Mouse (Mus musculus) neutrophil, adult 5-6 weeks (primary cell): ENCODE results near the gene Kansl1. TPM values are rescaled to one million over a fixed set of nuclear protein-coding genes. Genes with fewer than 3 reads are reported as not detected.
A peak's percentile ranks its signal among the peaks of the same experiment; 100 is the strongest.

Experiments used
- ATAC-seq: fragments of 151-379, 151-347 bp; 2 replicates; pipeline ENCODE4 v1.8.0; 2017; ENCODE audit warnings: mild to moderate bottlenecking, moderate TSS enrichment; ENCODE audit not compliant: insufficient number of reproducible peaks, poor library complexity, low FRiP score, severe bottlenecking; ENCODE audit errors: extremely low read depth
- total RNA-seq: library from RNA; stranded (forward); fragments of 200-1000 nt; gene quantifications from 2 replicates; pipeline ENCODE4 v1.2.3, GENCODE M21; 2017

Gene Kansl1
- total RNA-seq, 1 experiment from 2014 or later, result 71.3 TPM

DNA sequence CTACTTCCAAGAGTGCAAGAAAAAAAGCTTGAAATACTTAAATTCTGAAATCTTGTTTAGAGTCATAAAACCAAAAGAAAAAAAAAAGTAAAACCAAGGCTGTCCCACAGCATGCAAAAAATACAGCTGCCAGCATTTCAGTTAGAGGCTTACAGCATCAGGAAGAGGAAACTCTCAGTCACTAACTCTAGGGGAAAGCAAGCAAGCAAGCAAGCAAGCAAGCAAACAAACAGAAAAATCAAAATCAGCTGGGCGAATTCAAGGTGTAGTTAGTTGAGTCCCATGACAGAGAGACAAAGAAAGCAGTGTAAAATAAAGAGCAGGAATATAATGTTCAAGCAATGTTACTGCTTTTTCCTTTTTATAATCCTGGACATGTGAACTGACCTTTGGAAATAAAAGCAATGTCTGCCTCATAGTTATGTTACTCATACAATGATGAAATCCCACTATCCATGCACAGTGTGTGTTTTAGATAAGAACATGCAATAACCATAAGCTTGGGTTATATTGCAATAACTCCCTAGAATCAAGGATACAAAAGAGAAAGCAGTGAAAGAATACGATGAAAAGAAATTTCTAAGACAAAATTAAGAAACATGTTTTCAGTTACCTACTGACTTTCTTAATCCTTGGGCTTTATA, 85.4 kb downstream of the Kansl1 start:
- no peak for ATAC-seq

DNA sequence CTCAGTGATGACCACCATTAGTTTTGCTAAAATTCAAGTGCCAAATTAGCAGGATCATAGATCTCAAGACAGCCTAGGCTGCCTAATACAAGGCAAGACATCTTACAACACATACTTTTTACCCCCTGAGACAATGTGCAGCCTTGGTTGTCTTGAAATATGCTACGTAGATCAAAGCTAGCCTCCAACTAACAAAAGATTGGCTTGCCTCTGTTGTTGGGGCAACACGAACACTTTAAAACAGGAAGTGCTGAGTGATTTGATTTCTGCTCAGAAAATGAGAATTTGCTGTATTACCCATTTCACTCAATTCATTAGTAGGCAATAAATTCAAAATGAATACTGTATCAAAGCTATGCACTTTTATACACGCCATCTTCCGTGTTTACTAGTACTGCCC, 86.8 kb downstream of the Kansl1 start:
- no peak for ATAC-seq

DNA sequence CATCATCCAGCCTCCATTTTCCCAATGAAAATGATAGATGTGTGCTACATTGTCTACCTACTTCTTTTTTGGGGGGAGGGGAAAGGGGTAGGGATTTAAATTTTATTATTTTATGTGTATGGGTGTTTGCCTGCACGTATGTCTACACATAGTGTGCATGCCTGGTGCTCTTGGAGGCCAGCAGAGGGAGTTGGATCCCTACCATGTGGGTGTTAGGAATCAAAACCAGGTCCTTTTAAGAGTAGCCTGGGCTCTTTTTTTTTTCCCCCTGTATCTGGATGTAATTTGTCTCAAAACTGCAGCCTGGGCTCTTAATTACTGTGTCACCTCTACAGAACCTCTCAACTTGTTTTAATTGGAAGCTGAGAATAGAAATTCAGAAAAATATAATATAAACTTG, 89.0 kb downstream of the Kansl1 start:
- ATAC-seq, result 0 out of 2 replicates have a peak, but pooled peaks have one; percentile 30

DNA sequence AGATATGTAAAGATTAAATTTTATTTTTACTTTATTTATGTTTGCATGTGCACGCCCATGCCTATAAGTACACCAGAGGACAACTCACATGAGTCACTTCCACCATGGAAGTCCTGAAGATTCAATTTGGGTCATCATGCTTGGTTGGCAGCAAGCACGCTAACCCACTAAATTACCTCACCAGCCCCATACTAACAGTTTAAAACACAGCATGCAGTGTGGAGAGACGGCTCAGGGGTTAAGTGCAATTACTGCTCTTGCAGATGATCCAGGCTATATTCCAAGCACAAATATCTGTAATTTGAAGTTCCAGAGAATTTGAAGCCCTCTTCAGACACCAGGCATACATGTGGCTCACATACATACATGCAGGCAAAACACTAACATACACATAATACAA, 92.4 kb downstream of the Kansl1 start:
- ATAC-seq, result no peak

DNA sequence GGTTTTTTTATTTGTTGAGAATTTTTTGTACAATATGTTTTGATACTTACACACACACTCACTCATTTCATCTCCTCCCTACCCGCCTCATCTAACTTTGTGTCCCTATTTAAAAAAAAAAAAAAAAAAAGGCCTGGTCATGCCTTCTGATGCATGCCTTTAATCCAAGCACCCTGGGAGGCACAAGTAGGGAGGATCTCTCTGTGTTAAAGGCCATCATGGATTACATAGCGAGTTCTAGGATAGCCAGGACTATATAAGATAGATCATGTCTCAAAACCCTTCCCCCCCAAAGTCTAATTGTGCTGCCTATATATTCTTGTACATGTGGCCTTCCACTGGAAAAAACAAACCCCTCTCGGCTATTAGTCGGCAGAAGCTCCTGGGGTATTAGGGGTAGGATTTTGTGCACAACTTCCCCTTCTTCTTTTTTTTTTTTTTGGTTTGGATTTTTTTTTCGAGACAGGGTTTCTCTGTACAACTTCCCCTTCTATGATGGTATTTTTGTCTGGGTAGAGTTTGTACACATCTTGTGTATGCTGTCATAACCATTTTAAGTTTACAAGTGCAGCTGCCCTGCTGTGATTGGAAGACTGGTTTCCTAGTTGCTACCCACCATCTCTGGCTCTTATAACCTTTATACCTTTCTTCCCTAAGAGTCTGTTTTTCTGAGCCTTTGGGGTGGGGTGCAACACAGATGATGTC, 101.0 kb downstream of the Kansl1 start:
- peak; percentile 75 for ATAC-seq

DNA sequence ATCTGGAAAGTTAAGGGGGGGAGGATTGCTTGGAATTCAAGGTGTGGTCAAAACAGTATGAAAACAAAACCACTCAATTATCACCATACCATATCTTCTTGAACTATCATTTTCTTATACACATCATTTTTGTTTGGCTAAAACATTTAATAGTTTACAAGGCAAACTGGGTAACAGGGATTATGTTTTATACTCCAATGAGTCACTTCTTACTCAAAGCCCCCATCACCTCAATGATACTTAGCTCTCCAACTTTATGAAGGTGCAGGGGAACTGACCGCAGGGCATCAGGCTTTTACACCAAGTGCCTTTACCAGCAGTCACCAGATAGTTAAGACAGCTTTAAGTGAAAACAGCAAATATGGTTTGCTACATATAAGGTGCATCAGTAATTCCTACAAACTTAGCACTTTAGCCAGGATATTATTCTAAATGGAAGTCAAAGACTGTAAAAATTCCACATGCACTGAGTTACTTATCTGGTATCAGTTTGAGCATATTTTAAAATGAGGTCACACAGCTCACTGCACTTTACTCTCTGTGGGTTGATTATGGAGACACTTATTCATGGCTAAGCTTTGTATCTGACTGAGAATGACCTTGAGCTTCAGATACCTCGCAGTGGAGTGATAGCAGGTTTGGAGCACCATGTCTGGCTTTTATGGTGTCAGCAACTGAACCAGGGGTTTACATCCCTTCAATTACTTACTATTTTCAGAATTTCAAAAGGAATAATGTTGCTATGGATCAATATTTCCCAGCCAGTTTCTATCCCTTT, 104.6 kb downstream of the Kansl1 start:
- no peak for ATAC-seq

DNA sequence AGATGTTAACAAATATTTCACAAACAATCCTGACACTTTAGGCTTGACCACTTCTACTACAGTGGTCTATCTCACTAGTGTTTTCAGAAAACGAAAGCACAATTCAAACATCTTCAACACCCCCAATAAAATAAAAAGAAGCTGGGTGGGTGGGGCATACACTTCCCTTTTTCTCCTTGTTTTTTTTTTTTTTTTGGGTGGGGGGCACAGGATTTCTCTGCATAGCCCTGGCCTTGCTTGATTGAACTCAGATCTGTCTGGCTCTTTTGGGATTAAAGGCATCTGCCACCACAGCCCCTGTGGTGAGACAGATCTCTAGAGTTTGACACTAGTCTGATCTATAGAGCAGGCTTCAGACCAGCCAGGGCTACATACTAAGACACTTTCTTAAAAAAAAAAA, 106.0 kb downstream of the Kansl1 start:
- ATAC-seq, result no peak

DNA sequence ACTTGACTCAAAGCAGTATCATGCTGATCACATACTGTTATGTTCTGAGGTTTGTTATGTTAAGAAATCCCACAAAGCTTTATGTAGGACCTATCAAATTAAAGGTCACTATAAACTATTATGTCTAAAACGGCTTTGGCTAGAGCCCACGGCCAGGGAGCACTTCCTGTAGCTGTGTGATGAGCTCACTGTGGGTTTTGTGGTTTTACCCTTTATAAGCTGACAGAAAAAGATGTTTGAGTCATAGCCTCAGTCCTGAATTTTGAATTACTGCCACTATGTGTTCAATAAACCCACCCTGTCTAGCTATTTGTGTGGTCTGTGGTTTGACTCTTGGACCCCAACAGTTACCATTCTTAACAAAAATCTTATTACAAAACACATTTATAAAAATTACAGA, 106.9 kb downstream of the Kansl1 start:
- ATAC-seq, result peak; percentile 72

DNA sequence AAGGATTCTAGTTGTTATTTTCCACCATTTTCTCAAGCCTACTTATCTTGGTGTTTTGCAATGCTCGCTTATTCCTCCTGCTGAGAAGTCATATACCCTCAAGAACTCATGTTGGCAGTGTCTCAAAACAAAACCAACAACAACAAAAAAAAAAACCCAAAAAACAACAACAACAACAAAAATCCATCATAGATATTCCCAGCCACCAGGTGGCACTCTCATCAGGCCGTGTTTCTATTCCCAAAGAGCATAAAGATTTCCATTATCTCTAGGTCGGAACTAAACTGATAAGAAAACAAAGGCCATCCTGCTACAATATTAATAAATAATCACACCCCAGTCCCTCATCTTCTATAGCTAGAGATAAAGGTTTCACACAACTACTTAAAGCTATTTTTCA, 121.7 kb downstream of the Kansl1 start:
- ATAC-seq, result no peak

DNA sequence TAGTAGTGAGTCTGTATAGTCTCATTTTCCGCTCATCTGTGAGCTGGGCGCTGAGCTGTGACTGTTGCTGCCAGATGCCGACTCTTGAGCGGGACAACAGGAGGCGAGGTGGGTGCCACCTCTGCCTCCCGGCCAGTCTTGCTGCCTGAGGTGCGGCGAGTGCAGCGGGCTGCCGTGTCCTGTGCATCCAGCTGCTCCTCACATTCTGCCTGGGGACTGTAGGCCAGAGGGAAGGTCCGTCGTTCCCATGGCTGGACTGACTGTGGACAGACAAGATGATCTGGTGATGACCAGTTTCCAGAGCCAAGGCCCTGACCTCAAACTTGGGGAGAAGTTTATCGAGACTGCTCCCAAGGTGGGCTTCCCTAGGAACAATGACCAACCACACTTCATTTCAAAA, 133.7 kb downstream of the Kansl1 start:
- no peak for ATAC-seq

DNA sequence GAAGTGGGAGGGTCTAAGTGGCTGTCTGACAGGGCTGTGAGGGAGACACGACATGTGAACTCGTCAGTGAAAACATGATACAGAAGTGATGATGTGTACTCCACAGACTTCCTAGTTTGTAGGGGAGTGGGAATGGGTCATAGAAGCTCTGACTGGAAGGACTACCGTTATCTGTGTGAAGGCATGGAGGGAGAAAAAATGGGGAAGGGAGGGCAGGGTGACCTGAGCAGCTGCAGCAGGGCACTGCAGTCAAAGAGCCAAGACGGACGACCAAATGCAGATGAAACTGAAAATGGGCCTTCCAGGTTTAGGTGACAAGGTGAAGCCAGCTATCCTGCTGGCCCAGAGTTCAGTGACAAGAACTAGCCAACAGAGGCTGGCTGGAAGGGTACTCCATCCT, 134.5 kb downstream of the Kansl1 start:
- ATAC-seq, result no peak

DNA sequence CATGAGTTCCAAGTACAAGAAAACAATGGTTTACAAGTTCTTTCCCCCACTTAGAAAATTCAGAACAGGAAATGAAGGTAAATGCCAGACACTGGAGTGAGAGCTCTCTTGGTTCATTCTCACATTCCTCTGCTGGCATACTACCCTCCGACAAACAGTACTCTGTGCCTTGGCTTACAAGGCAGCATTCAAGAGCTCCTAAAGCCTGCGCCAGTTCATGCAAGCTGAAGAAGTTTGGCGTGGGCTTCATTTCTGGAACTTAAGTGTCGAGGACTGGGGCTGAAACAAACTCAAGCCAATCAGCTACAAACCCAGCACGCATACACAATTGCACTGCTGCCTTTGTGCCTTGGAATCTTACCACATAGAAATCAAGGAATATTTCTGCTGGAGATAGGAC, 136.6 kb downstream of the Kansl1 start:
- ATAC-seq, result no peak

DNA sequence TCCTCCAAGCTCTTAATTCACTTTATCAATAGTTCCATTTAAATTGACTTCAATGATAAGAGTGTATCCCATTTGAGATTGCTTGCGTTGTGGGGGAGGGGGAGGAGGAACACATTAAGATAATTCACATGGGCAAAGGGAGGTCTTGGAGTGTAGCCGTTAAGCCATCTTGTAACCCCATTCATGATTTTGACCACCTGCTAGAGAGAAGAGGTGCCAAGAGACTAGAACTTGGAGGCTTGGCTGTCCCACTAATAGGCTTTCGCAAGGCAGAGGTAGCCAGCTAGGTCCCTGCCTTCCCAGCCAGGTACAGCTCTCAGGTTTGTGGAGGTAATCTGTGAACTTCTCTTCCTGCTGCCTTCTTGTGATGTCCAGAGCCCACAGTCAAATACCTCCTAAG, 137.5 kb downstream of the Kansl1 start:
- ATAC-seq, result no peak

DNA sequence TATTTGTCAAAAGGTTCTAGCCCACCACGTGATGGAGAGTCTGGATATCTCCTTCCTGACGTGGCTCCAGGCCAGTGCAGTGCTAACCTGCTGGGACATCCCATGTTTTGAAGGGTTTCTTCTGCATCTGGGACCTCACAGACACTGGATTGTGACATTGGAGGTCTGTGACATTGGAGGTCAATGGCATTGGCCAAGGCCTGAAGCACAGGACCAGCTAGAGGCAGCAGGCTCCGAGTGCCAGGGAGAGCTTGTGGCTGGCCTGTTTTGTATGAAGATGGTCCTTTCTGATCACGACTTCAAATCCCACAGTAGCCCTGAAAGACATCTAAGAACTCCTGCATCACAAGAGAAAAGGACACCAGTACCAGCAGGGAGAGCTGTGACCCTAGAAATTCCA, 138.5 kb downstream of the Kansl1 start:
- no peak for ATAC-seq

DNA sequence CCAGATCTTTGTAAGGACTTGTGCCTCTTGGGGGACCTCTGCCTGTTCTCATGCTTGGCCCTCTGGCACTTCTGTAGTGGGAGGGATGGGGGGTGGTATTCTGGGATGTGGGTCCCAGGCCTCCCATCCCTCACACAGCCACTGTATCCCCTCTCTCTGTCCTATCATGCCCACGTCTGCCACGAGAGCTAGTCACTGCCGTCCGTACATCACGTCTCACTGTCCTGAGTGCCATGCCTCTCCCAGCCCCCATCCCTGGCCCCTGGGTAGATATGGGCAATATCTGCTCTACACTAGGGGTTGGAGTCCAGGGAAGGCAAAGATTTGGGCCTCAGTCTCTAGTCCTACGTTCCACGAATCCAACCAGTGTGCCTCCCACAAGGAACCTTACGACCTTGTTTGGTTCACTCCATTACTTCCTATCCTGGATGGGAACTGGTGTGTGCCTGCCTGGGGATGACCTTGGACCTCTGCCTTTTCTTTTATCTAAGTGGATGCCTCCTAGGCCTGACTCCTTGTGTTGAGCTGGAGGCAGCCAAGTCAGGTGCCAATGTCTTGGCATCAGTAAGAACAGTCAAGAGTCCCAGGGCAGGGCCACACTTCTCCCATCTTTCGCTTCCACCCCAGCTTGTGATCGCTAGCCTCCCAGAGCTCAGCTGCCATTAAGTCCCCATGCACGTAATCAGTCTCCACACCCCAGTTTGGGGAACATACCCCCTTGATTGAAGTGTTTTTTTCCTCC, 139.3 kb downstream of the Kansl1 start:
- ATAC-seq, result no peak

DNA sequence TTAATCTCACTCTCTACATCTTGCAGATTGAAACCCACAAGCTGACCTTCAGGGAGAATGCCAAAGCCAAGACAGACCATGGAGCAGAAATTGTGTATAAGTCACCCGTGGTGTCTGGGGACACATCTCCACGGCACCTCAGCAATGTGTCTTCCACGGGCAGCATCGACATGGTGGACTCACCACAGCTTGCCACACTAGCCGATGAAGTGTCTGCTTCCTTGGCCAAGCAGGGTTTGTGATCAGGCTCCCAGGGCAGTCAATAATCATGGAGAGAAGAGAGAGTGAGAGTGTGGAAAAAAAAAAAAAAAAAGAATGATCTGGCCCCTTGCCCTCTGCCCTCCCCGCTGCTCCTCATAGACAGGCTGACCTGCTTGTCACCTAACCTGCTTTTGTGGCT, 140.7 kb downstream of the Kansl1 start:
- ATAC-seq, result no peak

DNA sequence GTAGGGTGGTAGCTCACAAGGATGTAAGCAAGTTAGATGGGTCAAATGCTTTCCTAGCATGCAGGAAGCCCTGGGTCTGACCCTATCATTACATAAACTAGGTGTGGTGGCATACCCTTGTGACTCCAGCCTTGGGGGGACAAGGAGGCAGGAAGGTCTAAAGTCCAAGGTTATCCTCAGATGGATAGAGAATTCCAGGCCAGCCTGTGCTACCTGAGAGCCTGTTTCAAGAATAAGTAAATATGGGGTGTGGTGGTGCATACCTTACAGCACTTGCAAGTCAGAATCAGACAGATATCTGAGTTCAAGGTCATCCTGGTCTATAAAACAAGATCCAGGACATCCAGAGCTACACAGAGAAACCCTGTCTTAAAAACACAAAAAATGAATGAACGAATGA, 141.2 kb downstream of the Kansl1 start:
- ATAC-seq, result no peak

DNA sequence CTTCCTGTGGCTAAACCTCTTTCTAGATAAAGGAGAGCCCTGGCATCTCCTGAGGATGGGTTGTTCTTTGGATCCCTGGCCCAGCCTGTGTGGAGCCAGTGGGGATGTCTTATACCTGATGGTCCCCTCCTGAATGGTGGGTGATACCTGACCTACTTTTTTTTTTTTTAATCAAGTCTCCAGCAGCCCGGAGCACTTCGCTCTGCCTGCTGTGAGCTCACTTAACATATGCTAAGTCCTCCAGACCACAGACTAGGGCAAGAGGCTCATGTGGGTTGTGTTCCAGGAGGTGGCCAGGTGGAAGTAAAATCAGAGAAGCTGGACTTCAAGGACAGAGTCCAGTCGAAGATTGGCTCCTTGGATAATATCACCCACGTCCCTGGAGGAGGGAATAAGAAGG, 146.5 kb downstream of the Kansl1 start:
- ATAC-seq, result no peak

DNA sequence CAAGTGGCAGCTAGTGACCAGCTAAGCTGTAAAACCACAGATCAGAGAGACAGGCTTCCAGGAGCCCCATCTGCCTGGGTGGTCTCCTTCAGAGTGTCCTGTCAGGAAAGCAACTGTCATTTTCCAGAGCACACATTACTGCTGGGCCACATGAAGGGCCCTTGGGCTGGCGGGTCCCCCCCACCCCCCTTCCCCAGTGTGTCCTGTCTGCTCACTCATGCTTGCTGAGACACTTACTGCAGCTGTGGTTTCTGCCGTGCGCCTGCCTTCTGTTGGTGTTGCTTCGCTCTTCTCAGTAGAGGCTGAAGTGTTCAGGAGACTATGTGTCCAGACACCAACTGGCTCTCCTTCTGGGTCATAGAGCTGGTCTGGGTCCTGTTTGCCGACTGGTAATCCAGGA, 148.2 kb downstream of the Kansl1 start:
- ATAC-seq, result no peak
